Mouse (Mus musculus): Measurements from ENCODE around the gene Runx2.

The Runx2 gene

GRCm38 (mm10) chr17:44520122-44521075, 294.2 kb downstream of the Runx2 start:
- DNase-seq = no peak

- no peak for DNase-seq
Measured at GRCm38 (mm10) chr17:44519356-44519755, 295.2 kb downstream of the Runx2 start.

GRCm38 (mm10) chr17:44518156-44518555, 296.4 kb downstream of the Runx2 start:
- DNase-seq = no peak

DNA sequence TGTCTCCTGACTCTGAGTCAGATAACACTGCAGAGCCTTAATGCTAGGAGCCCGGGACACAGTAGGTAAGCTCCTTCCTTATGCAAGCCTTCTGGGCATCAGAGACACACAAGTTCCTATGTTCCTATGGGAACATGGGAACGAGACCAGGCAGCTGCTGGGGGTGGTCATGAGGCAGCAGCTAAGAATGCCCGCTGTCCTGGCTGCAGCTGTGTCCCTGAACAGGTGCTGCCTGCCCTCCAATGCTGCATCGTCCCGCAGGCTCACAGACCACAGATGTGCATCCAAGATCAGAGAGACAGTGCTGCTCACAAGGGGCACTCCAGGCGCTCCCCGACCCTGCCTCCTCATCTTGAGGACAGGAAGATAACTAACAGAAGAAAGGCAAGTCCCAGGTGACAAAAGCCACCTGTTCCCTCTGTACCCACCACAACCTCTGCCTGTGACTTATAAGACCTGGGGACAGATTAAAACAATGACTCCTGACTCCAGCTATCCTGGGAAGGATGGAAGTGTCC, 306.3 kb downstream of the Runx2 start:
- no peak for DNase-seq

- DNase-seq = no peak
Measured at GRCm38 (mm10) chr17:44507741-44508140, 306.9 kb downstream of the Runx2 start.

DNA sequence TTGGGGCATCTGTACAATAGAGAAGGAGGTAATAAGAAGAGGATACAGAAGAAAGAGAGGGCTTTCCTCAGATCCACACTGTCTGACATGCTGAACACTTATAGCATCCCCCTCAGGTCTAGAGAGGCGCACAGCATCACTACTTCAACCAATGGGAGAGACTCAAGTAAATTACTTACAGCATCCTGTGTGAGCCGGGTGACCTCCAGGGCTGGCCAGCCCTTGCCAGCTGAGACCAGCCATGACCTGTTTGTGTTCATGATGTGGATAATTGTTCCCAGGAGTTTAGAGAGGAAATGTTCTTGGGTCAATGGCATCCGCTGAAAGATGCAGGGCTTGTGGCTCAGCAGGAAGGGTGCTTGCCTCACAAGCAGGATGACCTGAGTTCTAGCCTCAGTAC, 308.1 kb downstream of the Runx2 start:
- DNase-seq = no peak

GRCm38 (mm10) chr17:44504794-44505317, 309.7 kb downstream of the Runx2 start:
- no peak for DNase-seq

- no peak for DNase-seq
Measured at GRCm38 (mm10) chr17:44502176-44502575, 312.4 kb downstream of the Runx2 start.

DNA sequence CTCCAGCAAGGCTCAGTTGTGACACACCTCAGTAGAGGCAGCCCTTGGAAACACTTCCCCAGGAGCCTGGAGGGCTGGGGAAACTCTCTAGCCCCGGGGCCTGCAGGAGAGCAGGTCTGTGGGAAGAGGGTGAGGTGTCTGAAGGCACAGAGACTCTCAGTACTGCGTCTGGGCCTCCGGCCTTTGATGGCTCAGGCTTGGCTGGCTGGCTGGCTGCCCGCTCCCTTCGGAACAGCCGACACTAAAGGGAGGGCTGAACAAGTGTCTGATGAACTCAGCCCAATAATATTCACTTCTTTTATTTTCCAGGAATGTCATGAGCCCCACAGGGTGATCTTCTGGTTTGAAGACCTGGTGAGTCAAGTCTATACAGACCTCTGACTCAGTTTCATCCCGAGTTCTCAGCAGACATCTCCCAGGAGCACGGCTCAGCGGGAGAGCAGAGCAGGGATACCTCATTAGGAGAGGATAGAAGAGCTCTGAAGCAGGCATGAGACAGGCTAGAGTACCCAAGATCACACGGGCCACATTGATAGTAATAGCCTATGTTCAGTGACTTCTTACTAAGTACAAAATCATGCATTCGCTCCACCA, 314.2 kb downstream of the Runx2 start:
- no peak for DNase-seq

GRCm38 (mm10) chr17:44490164-44490794, 324.3 kb downstream of the Runx2 start:
- no peak for DNase-seq

DNA sequence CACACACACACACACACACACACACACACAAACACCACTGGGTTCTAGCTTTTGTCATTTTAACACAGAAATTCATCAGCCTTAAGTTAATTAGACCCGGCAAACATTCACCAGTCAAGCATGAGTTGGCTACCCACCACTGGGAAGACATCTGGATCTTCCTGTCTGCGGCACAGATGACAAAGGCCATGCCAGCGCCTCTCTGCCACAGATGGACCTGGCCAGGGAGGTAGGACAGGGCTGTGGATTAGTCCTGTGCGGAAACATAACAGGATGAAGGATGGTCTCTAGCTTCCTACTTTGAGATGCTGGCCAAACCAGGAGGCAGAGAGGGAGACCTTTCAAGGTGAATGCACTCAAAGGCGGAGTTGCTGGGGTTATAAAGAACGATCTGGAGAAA, 325.3 kb downstream of the Runx2 start:
- no peak for DNase-seq

DNA sequence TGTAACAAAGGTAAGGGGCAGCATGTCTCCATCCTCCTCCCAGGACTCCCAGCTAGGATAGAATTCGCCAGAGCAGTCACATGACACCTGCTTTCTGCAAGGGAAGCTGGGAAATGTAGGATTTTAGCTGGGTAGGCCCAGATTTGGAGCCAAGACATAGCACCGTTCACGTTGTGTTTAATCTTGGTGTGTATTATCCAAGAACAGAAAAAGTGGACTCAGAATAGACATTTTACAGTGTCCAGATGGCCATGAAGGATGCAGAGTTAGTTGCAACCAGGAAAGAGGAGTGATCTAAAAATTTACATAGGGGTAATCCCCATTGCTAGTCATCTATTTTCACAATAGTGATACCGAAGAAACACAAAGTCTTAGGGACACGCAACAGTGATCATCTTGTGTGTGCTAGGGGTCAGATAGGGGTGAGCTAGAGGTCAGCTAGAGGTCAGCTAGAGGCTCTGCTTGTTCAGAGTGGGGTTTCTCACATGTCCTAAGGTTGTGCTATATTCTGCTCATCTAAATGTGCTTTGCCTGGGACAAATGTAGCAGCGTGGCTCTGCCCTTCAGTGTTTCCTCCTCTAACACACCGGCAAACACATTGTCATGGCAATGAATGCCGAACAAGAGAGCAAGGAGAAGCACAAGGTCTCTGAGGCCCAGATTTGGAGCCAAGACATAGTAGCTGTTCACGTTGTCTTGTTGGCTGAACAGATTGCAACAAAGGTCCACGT, 326.9 kb downstream of the Runx2 start:
- no peak for DNase-seq

DNA sequence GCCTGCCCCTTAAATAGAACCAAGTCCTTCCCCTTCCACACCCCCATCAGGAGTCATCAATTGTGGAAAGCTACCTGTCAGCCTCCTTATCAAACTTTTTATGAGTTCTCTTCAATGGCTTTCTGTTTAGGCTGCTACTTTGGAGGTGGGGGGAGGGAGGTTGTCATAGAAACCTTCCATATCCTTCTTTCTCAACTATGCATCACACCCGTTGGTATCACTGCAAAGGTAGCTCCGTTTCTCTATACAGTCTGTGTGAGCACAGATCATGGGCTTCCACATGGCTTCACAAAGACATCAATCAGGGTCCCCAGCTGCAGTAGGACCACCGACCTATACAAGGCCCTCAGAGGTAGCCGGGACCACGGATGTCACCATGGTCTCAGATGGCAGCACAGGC, 329.3 kb downstream of the Runx2 start:
- no peak for DNase-seq

- DNase-seq = no peak
Measured at GRCm38 (mm10) chr17:44479918-44480317, 334.7 kb downstream of the Runx2 start.

- no peak for DNase-seq
Measured at GRCm38 (mm10) chr17:44479491-44479890, 335.1 kb downstream of the Runx2 start.

DNA sequence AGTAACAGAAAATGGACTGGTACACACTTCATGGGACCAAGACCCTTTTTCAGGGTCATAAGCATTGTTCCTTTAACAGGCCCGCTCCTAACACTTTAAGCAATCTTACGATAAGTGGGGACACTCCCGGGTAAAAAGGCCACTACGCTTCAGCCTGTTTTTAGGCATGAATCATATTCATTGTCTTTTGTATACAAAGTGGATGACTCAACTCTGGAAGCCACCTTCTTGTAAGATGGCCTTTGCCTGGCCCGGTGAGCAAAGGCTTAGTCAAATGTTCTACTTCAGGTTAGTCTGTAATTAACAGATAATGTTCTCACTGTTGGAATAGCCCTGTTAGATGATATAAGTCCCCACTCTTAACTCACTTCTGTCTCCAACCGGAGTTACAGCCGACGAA, 338.7 kb downstream of the Runx2 start:
- no peak for DNase-seq

GRCm38 (mm10) chr17:44474280-44474679, 340.3 kb downstream of the Runx2 start:
- DNase-seq = no peak

DNA sequence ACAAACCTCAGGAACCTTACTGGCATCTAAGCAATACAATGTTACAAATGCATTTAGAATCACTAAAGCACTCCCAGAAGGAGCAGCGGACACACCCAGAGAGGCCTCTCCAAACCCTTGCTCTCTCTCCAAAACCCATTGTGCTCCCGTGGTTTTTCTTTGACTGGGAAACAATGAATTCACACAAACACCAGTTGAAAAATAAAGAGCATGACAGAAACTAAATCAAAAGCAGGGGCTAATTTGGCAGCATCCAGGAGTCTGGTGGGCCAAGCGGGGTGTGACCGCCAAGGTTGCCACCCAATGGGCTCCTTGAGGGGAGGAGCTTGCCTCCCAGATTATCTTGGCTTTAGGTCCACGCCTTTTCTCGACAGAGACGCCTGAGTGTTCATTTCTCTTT, 341.9 kb downstream of the Runx2 start:
- DNase-seq = no peak

GRCm38 (mm10) chr17:44463679-44464078, 350.9 kb downstream of the Runx2 start:
- DNase-seq = no peak

DNA sequence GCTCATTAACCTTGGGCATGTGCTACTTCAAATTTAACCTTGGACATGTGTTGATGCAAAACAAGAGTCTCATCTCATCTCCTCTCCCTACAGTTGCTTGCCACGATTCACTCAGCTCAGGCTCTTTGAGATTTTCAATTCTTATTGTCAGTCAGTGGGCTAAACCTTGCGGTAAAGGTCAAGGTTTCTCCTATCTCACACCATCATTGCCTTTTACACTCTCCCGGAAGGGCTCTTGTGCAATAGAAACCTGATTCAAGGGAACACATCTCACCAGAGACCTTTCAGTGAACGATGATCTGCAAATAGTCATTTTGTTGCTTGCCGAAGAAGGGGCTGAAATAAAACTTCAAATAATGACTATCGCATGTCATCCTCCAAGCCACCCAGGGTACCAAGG, 354.4 kb downstream of the Runx2 start:
- DNase-seq = no peak

GRCm38 (mm10) chr17:44459029-44459428, 355.6 kb downstream of the Runx2 start:
- no peak for DNase-seq

DNA sequence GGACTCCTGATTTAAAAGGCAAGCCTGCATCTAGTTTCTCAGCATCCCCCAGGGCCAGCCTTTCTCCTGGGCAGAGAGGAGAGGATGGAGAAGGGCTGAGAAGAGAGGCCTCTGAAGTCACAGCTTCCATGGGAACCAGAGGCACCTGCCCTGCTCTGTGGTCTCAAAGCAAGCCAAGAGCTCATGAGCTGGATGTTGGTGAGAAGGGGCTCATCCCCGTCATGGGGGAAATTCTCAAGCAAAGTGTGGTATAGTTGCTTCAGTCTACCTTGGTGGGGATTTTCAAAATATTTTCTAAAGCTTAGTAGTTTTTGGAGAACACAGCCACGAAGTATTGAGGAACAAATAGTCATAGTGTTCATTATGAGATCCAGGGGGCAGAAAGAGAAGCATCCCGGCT, 357.9 kb downstream of the Runx2 start:
- no peak for DNase-seq
